Mouse (Mus musculus) kidney, postnatal 36 days (tissue): ENCODE measurements around the gene Arhgef38.
A peak's percentile ranks its signal among the peaks of the same experiment; 100 is the strongest.

Source experiments
- DNase-seq, 2 experiments: peaks; one replicate each; pipeline ENCODE4 v3.0.0; 2021 to 2022; ENCODE audit warnings: mixed read lengths in 2 of 2

Gene Arhgef38

GRCm38 (mm10) chr3:133091664-133092273 lies 143.0 kb downstream of the Arhgef38 start, which contains the start of the genes Ints12 and Gstcd:
Gene Ints12 (plus strand): TSS chr3:133091840.
Gene Gstcd (minus strand): TSS chr3:133092033.
- DNase-seq, result peak; percentile 93 to 94

- no peak for DNase-seq
These were observed 143.6 kb downstream of the Arhgef38 start for GRCm38 (mm10) chr3:133091121-133091663.

GRCm38 (mm10) chr3:133090247-133091120 lies 144.3 kb downstream of the Arhgef38 start:
- DNase-seq, result no peak

GRCm38 (mm10) chr3:133085858-133086257 lies 148.9 kb downstream of the Arhgef38 start:
- peak in 1 of 2 experiments; percentile 34 for DNase-seq

GRCm38 (mm10) chr3:133082736-133083135 lies 152.0 kb downstream of the Arhgef38 start:
- no peak for DNase-seq

GRCm38 (mm10) chr3:133075560-133075959 lies 159.2 kb downstream of the Arhgef38 start:
- no peak for DNase-seq
